Mouse (Mus musculus): ENCODE data around the gene Pml.
"Not testable (repeated sequence)": the region's sequence is repeated elsewhere in the genome, so short reads cannot be mapped to it uniquely, and the experiment has no call there.

Gene Pml

DNA sequence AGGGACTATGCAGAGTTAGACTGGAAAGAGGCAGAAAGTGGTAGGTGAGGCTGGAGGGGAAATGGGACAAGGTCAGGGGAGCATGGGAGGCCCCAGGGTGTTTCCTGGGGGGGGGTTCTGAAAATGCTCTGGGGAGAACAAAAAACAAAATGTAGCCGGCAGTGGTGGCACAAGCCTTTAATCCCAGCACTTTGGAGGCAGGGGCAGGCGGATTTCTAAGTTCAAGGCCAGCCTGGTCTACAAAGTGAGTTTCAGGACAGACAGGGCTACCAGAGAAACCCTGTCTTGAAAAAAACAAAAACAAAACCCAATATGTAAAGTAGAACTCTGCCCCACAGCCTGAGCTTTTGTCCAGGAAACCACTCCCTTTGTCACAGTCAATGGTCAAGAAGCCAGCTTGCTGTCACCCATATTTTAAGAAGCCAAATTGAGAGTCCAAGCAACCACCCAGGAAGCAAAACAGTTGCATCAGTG, 22.5 kb upstream of the Pml start:
- no peak for DNase-seq (ENCODE audit: low read depth in 1 of 2, low spot score in 2 of 2)

GRCm38 (mm10) chr9:58271551-58271950, 22.0 kb upstream of the Pml start:
- not testable (repeated sequence) for DNase-seq (ENCODE audit: low read depth in 1 of 2, low spot score in 2 of 2)

GRCm38 (mm10) chr9:58271109-58271508, 21.5 kb upstream of the Pml start:
- peak in 1 of 2 experiments; percentile 61 for DNase-seq (ENCODE audit: low read depth in 1 of 2, low spot score in 2 of 2)

- no peak for DNase-seq (ENCODE audit: low read depth in 1 of 2, low spot score in 2 of 2)
Observed at GRCm38 (mm10) chr9:58270081-58270480, 20.5 kb upstream of the Pml start.

DNA sequence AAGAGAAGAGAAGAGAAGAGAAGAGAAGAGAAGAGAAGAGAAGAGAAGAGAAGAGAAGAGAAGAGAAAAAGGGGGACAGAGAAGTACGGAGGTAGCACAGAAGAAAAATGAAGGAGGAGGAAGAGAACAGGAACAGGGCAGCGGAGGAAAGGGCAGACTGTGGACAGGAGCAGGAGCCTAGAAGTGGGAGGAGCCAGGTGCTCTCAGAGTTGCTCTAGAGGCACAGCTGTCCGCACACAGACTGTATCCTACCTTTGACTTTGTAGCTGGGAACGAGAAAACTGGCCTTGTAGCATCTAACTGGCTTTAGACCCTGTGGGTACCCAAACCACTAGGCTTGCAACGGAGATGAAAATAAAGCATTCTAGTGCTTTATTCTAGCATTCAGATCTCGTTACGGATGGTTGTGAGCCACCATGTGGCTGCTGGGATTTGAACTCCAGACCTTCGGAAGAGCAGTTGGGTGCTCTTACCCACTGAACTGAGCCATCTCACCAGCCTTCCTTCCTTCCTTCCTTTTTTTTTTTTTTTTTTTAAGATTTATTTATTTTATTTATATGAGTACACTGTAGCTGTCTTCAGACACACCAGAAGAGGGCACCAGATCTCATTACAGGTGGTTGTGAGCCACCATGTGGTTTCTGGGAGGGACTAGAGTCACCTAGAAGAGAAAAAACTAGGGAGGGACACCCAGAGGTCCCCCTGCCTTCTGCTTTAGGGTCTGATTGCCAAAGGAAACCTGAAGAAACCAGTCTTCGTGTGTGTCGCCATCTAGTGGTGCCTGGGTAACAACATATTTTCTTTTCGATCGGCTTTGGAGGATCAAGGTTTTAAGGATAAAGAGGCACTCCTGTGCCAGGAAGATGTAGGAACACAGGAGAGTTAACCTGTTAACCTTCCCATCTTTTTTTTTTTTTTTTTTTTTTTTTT, 19.1 kb upstream of the Pml start:
- peak in 1 of 2 experiments; percentile 28 for DNase-seq (ENCODE audit: low read depth in 1 of 2, low spot score in 2 of 2)

DNA sequence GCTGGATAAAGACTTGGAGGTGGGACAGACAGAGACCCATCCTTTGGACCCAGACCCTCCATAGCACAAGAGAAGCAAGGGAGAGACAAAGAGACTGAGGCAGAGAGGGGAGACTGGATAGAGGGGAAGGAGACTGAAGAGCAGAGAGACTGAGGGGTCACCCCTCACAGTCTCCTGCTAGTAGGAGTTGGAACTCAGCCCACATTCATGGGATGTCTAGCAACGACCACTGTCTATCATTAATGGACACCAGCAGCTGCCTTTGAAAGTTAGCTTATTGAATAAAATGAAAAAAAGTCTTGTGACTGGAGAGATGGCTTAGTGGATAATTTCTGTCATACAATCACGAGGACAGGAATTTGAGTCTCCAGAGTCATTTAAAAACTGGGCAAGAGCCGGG, 17.5 kb upstream of the Pml start:
- no peak for DNase-seq (ENCODE audit: low read depth in 1 of 2, low spot score in 2 of 2)

GRCm38 (mm10) chr9:58266571-58267011, 17.0 kb upstream of the Pml start:
- no peak for DNase-seq (ENCODE audit: low read depth in 1 of 2, low spot score in 2 of 2)

- no peak for DNase-seq (ENCODE audit: low read depth in 1 of 2, low spot score in 2 of 2)
Observed at GRCm38 (mm10) chr9:58265368-58265767, 15.8 kb upstream of the Pml start.

- no peak for DNase-seq (ENCODE audit: low read depth in 1 of 2, low spot score in 2 of 2)
Observed at GRCm38 (mm10) chr9:58262507-58262906, 12.9 kb upstream of the Pml start.

GRCm38 (mm10) chr9:58255704-58256685, 6.4 kb upstream of the Pml start:
- no peak for DNase-seq (ENCODE audit: low read depth in 1 of 2, low spot score in 2 of 2)

DNA sequence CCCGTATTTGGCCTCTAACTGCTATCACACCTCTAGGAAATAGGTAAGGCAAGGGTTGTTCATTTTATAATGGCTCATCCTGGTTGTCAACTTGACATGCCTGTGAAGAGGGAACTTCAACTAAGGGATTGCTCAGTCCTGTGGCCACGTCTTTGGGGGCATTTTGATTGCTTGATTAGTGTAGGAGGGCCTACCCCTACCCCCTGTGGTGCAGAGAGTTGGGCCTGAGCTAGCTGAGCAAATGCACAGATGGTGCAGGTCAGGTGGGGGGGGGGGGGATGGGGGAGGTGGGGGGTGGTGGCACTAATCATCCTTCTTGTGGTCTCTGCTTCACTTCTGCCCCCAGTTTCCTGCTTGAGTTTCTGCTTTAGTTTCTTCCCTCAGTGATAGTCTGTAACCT, 5.5 kb upstream of the Pml start:
- no peak for DNase-seq (ENCODE audit: low read depth in 1 of 2, low spot score in 2 of 2)

- DNase-seq (ENCODE audit: low read depth in 1 of 2, low spot score in 2 of 2), result not testable (repeated sequence)
Observed at GRCm38 (mm10) chr9:58253805-58254122, 4.2 kb upstream of the Pml start.

GRCm38 (mm10) chr9:58253033-58253804, 3.6 kb upstream of the Pml start, which contains the start of gene Stoml1:
Stoml1 (plus strand) TSS chr9:58253164.
- peak; percentile 93 to 94 for DNase-seq (ENCODE audit: low read depth in 1 of 2, low spot score in 2 of 2)

DNA sequence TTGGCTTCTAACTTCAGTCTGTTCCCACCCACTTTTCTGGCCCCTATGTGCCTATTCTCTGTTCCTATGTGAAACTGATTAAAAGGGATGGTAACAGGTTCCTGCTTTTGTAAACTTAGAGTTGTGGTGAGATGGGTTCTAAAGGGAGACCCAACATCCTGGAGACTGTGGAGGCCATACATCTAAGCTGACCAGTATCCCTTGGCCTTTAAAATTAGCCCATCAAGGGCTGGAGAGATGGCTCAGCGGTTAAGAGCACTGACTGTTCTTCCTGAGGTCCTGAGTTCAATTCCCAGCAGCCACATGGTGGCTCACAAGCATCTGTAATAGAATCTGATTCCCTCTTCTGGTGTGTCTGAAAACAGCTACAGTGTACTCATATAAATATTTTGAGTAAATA, 1.1 kb upstream of the Pml start:
- not testable (repeated sequence) for DNase-seq (ENCODE audit: low read depth in 1 of 2, low spot score in 2 of 2)

GRCm38 (mm10) chr9:58250322-58250721, 736 bp upstream of the Pml start:
- no peak for DNase-seq (ENCODE audit: low read depth in 1 of 2, low spot score in 2 of 2)

DNA sequence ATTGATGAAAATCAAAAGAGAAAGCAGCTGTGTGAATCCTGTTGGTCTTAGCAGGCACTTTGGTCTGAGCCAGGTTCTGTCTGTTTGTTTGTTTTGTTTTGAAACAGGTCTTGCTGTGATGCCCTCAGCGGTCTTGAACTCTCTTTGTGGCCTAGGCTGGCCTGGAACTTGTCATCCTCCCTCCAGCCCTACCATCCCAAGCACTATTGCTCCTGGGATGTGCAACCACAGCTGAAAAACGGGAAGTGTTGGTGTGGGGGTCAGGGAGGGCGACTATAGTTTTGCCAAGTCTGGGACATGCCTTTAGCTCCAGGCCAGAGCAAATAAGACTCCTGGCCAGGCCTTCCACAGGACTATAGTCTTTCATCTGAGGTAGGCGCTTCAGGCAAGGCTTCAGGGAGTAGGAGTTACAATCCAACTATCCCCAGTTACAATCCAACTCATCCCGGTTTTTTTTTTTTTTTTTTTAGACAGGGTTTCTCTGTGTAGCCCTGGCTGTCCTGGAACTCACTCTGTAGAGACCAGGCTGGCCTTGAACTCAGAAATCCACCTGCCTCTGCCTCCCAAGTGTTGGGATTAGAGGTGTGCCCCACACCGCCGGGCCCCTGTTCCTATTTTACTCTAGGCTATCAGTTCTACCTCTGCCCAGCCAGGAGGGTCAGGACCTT, 706 bp downstream of the Pml start:
- no peak for DNase-seq (ENCODE audit: low read depth in 1 of 2, low spot score in 2 of 2)

- DNase-seq (ENCODE audit: low read depth in 1 of 2, low spot score in 2 of 2), result peak in 1 of 2 experiments; percentile 61
Observed at GRCm38 (mm10) chr9:58247064-58247759, 2.4 kb downstream of the Pml start.

GRCm38 (mm10) chr9:58246083-58246591, 3.4 kb downstream of the Pml start:
- DNase-seq (ENCODE audit: low read depth in 1 of 2, low spot score in 2 of 2), result no peak

DNA sequence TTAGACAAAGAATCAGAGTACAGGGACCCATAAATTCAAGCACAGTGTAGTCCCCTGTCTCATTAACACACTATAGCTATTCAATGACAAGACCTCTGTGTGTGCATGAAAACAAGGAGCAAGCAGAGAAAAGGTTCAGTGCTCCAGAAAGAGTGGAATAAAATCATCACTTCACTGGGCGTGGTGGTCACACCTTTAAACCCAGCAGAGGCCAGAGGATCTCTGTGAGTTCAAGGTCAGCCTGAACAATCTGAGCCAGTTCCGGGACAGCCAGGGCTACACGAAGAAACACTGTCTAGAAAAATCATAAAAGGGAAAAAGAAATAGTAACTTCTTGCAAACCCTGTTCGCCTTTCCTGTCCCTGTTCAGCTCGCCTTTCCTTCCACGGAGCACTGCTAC, 5.9 kb downstream of the Pml start:
- no peak for DNase-seq (ENCODE audit: low read depth in 1 of 2, low spot score in 2 of 2)
